Mouse (Mus musculus): ENCODE measurements around the gene Fbxl3. TPM values are rescaled to one million over a fixed set of nuclear protein-coding genes. Genes with fewer than 3 reads are reported as not detected.

Fbxl3 gene
- total RNA-seq, 2 experiments from 2014 or later: 57.6 to 59.7 TPM

DNA sequence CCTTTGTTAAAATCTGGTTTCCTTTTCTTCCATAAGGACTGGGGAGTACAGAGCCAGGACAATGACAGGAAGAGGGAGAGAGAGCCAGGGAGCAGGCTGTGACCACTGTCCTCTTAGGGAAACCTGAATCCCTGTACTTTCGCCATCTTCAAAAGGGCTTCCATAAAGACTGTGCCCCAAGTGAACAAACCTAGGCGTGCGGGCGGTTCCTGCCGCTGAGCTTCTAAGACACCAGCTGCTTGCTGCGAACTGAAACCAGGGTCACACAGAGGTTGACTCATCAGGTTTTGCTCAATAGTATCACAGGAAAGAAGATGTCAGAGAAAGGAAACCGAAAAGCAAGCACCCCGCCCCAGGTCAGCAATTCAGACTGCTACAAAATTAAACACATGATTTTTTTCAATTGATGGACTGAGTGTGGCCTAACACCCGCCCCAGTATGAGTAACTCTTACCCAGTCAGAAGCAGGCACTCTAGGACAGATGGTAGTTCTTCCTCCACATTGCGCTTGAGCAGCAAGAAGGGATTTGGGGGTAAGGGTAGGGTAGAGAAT lies 66.0 kb downstream of the Fbxl3 start:
- peak; percentile 22 for DNase-seq

Other genes with a start within 250 kb of the Fbxl3 start
- gene Kctd12, start 116.9 kb downstream of the Fbxl3 start, total RNA-seq (2021): 10 to 100 TPM; 58.2 to 58.8 TPM
- not detected for gene Acod1, start 52.6 kb downstream of the Fbxl3 start, total RNA-seq (2021)
- 10 to 100 TPM; 17.8 to 18.3 TPM for gene Cln5, start 29.4 kb downstream of the Fbxl3 start, total RNA-seq (2021)
- 10 to 100 TPM; 30.9 to 33.3 TPM for gene Mycbp2, start 247.2 kb upstream of the Fbxl3 start, total RNA-seq (2021)